Mouse (Mus musculus) forebrain, embryonic 14.5 days (tissue): ENCODE measurements around the gene Tmem120b. TPM values are rescaled to one million over a fixed set of nuclear protein-coding genes. Genes with fewer than 3 reads are reported as not detected.

Experiments used
- ATAC-seq: fragments of 200-750 bp; cut with Nextera tagmentation; 2 replicates; pipeline ENCODE4 v1.8.0; 2017; ENCODE audit warnings: mild to moderate bottlenecking, moderate library complexity
- DNase-seq: peaks from one replicate; pipeline ENCODE4 v3.0.0-alpha.2; 2015; ENCODE audit warnings: low spot score
- H3K27ac ChIP-seq: fragments of 300-500 bp; sonication (generic); 2 replicates; pipeline ENCODE4 v1.5.1; 2014; ENCODE audit warnings: low read depth, mild to moderate bottlenecking, control low read depth, low read length, moderate library complexity
- H3K27me3 ChIP-seq: fragments of 300-500 bp; sonication (generic); replicated peaks from 2 replicates; pipeline ENCODE4 v1.6.1; 2014; ENCODE audit warnings: low read length, control low read depth, mixed read lengths; ENCODE audit not compliant: control insufficient read depth, insufficient read depth
- H3K36me3 ChIP-seq: fragments of 300-500 bp; sonication (generic); 2 replicates; pipeline ENCODE4 v1.6.1; 2014; ENCODE audit warnings: low read length, control low read depth; ENCODE audit not compliant: control insufficient read depth, insufficient read depth
- H3K4me1 ChIP-seq: fragments of 300-500 bp; sonication (generic); 2 replicates; pipeline ENCODE4 v1.6.1; 2014; ENCODE audit warnings: antibody characterized with exemption, low read length, control low read depth; ENCODE audit not compliant: control insufficient read depth, insufficient read depth
- H3K4me2 ChIP-seq: fragments of 300-500 bp; sonication (generic); 2 replicates; pipeline ENCODE4 v1.6.1; 2014; ENCODE audit warnings: mild to moderate bottlenecking, control low read depth, low read length
- H3K4me3 ChIP-seq: fragments of 300-500 bp; sonication (generic); 2 replicates; pipeline ENCODE4 v1.5.1; 2014; ENCODE audit warnings: low read depth, low read length, control low read depth
- H3K9ac ChIP-seq: fragments of 300-500 bp; sonication (generic); 2 replicates; pipeline ENCODE4 v1.6.1; 2014; ENCODE audit warnings: mild to moderate bottlenecking, low read length, control low read depth, moderate library complexity
- H3K9me3 ChIP-seq: fragments of 300-500 bp; sonication (generic); replicated peaks from 2 replicates; pipeline ENCODE4 v1.6.1; 2016; ENCODE audit warnings: low read length, control low read depth, mixed read lengths; ENCODE audit not compliant: control insufficient read depth
- WGBS: fragments of 180-500 bp; shearing (Covaris S2); extraction: QIAGEN DNeasy Blood & Tissue Kit; methylation state at CpG from one replicate; pipeline ENCODE4 v1.1.7; 2014; 5-methylcytosine and 5-hydroxymethylcytosine counted together
- polyA plus RNA-seq: library from polyadenylated mRNA; unstranded; fragments of >200 nt; fragmentation: Nextera tagmentation; extraction: Ambion mirVana; gene quantifications from 2 replicates; pipeline ENCODE4 v1.2.1, GENCODE M21; 2014

The Tmem120b gene
- polyA plus RNA-seq, 1 experiment from 2014 or later = 8.1 TPM

DNA sequence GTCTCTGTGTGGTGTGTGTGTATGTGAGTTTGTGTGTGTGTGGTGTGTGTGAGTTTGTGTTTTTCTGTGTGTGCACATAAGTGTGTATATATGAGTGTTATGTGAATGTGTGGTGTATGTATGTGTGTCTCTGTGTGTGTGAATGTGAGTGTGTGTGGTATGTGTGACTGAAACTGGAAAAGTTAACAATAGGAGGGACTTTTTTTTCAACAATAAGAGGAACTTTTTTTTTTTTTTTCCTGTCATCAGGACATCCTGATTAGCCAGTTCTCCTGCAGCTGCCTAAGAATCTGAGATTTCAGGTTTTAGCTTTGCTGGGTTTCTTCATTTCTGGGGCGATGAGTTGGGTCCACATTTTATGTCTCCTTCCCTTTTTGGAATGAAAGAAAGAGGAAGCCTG is 11.4 kb downstream of the Tmem120b start:
- Histone ChIP-seq H3K27me3 (no peaks in the 10 kb centered on the region), H3K4me2 (no peak overlapping the region), H3K36me3 (no peaks in the 10 kb centered on the region), H3K9ac (no peak overlapping the region), H3K9me3 (no peaks in the 10 kb centered on the region), H3K4me1 (peaks cover 16% of the 10 kb centered on the region), H3K27ac (no peak overlapping the region), H3K4me3 (no peak overlapping the region)
- ATAC-seq (no peak), DNase-seq (no peak)
- 77% methylated on average over 1 of the region's 1 CpGs for WGBS

DNA sequence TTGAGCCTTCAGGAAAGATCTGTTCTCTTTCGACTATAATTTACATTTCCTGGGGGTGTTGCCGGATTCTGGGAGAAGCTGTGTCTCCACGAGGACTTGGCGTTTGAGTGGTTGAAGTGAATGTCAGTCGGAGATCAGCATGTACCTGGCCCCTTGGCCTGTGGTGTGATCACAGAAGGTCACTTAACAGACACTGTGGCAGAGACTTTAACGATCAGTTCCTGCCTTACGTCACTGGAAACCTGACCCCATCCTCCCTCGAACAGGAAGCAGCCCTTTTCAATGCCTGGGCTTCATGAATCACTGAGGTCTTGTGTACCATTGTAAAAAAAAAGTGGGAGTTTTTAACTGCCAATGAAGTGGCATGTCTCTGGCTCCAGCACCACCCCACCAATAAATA is 11.8 kb downstream of the Tmem120b start:
- ATAC-seq = no peak
- Histone ChIP-seq H3K36me3 (no peaks in the 10 kb centered on the region), H3K4me1 (peaks cover 16% of the 10 kb centered on the region), H3K4me3 (no peak overlapping the region), H3K27ac (no peak overlapping the region), H3K27me3 (no peaks in the 10 kb centered on the region), H3K4me2 (no peak overlapping the region), H3K9ac (no peak overlapping the region), H3K9me3 (no peaks in the 10 kb centered on the region)
- WGBS = 92% methylated on average over 8 of the region's 8 CpGs
- no peak for DNase-seq

DNA sequence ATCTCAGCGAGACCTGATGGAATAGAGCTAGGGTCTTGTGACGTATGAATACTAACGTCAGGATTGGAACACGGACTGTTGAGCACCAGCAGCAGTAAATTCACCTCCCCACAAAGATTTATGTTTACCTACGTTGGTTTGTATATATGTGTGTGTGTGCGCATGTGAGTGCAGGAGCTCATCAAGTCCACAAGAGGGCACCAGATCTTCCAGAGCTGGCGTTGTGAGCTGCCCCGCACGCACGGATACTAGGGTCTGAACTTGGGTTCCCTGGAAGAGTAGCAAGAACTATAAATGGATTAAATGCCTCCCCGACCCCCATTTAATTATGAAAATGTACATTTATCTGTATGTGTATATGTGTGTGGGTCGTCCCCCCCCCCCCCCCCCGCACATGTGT is 12.3 kb downstream of the Tmem120b start:
- Histone ChIP-seq H3K27ac (no peak overlapping the region), H3K9me3 (no peaks in the 10 kb centered on the region), H3K27me3 (no peaks in the 10 kb centered on the region), H3K4me3 (no peak overlapping the region), H3K36me3 (no peaks in the 10 kb centered on the region), H3K4me1 (peaks cover 16% of the 10 kb centered on the region), H3K9ac (no peak overlapping the region), H3K4me2 (no peak overlapping the region)
- ATAC-seq (no peak), DNase-seq (no peak)
- 97% methylated on average over 12 of the region's 13 CpGs for WGBS

DNA sequence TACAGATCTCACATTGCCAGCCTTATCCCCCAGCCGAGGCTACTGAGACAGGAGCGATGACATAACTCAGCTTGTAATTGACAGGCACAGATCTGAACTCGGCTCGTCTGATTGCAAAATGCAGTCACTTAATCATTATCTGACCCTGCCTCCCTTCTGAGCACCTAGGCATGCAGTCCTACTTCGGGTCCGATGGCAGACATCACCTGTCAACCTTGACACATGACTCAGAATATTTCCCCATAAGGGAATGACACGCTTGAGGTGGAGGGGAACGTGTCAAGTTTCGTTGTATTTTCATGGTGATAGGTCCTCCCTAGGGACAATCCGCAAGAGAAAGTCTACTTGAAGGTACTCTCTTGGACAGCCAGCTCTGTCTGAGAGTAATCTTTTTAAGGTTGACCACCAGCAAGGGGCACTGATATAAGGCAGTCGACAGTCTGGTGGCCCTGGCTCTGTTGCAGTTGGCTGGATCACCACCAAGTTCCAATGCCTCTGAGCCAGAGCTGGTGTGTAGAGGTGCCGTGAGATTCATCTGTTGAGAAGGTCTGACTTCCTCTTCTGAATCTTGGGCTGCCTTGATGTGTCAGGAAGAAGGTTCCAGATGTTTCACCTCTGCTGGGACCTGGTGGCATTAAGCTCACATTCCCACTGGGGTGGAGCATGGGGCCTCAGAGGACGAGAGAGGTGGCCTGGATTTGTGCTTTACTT is 15.3 kb downstream of the Tmem120b start:
- Histone ChIP-seq H3K36me3 (no peaks in the 10 kb centered on the region), H3K9ac (no peak overlapping the region), H3K4me1 (no peaks in the 10 kb centered on the region), H3K27ac (no peak overlapping the region), H3K9me3 (no peaks in the 10 kb centered on the region), H3K4me2 (no peak overlapping the region), H3K27me3 (no peaks in the 10 kb centered on the region), H3K4me3 (no peak overlapping the region)
- WGBS = 80% methylated on average over 13 of the region's 13 CpGs
- ATAC-seq = no peak
- DNase-seq = no peak

DNA sequence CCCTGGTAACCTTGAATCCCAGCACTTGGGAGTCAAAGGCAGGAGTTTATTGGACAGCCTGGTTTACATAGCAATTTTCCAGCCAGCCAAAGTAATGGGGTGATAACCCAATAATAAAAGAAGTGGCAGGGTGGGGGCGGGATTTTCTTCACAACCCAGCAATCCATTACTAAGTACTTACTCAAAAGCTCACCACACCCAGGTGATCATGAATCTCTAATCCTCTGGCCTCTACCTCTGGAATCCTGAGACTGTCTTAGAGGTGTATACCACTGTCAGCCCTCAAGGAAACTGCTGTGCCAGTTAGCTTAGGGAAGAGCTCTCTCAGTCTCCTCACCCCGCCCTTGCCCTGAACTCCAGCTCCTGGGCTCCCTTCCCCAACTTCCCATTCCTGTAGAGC is 18.3 kb downstream of the Tmem120b start:
- Histone ChIP-seq H3K9me3 (no peaks in the 10 kb centered on the region), H3K27ac (no peak overlapping the region), H3K36me3 (no peaks in the 10 kb centered on the region), H3K9ac (no peak overlapping the region), H3K4me3 (no peak overlapping the region), H3K4me1 (no peaks in the 10 kb centered on the region), H3K4me2 (no peak overlapping the region), H3K27me3 (no peaks in the 10 kb centered on the region)
- ATAC-seq = no peak
- WGBS = 79% methylated on average over 2 of the region's 2 CpGs
- DNase-seq = no peak

DNA sequence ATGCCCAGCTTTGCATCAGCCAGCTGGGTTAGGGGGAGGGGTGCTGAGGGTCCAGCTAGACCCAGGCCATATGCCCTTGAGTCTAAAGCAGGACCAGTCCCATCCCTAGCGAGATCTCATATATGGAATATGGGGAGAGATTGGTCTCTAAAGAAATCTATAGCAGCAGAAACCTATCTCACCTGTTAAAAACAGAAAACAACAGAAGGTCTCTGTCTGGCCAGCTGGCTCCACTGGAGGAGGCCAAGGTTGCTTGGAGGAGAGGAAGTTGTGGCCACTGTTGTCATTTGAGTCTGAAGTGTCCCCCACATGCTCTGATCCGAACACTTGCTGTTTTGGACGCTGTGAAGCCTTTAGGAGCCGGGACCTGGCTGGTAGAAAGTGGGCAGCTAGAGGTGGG is 20.6 kb downstream of the Tmem120b start:
- no peak overlapping the region for H3K9ac ChIP-seq
- no peak overlapping the region for H3K4me3 ChIP-seq
- no peak overlapping the region for H3K4me2 ChIP-seq
- H3K27me3 ChIP-seq = no peaks in the 10 kb centered on the region
- DNase-seq (no peak), ATAC-seq (no peak)
- H3K9me3 ChIP-seq = no peaks in the 10 kb centered on the region
- H3K27ac ChIP-seq = no peak overlapping the region
- WGBS = 94% methylated on average over 4 of the region's 4 CpGs
- no peaks in the 10 kb centered on the region for H3K4me1 ChIP-seq
- H3K36me3 ChIP-seq = no peaks in the 10 kb centered on the region

DNA sequence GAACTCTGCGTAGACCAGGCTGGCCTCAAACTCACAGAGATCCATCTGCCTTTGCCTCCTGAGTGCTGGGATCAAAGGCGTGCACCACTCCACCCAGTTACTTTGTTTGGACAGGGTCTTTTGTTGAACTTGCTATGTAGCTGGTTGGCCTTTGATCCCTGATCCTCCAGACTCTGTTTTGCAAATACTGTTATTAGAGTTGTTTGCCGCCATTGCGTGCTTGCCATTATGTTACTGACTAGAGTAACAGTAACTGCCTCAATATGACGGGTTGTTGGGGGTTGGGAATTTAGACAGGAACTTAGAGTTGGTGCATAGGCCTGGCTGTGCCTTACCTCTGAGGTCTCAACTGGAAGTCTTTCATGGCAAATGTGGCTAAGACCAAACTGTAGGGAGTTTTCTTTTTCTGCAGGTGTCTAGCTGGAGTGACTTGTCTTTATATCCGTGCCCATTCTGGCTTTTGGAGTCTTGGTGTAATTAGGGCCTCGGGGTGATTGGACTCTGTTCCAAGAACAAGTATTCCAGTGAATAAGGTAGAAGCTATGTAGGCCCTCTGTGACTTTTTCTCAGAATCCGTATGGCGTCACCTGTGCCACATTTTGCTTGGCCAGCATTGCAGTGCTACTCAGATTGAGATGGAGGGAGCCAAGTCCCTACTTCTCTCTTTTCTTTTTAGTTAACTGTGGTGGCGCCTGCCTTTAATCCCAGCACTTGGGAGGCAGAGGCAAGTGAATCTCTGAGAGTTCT is 22.5 kb downstream of the Tmem120b start:
- DNase-seq (no peak), ATAC-seq (no peak)
- no peak overlapping the region for H3K9ac ChIP-seq
- no peak overlapping the region for H3K4me2 ChIP-seq
- H3K36me3 ChIP-seq = no peaks in the 10 kb centered on the region
- no peaks in the 10 kb centered on the region for H3K9me3 ChIP-seq
- H3K4me3 ChIP-seq = no peak overlapping the region
- WGBS = 90% methylated on average over 10 of the region's 10 CpGs
- H3K27me3 ChIP-seq = no peaks in the 10 kb centered on the region
- no peaks in the 10 kb centered on the region for H3K4me1 ChIP-seq
- no peak overlapping the region for H3K27ac ChIP-seq

DNA sequence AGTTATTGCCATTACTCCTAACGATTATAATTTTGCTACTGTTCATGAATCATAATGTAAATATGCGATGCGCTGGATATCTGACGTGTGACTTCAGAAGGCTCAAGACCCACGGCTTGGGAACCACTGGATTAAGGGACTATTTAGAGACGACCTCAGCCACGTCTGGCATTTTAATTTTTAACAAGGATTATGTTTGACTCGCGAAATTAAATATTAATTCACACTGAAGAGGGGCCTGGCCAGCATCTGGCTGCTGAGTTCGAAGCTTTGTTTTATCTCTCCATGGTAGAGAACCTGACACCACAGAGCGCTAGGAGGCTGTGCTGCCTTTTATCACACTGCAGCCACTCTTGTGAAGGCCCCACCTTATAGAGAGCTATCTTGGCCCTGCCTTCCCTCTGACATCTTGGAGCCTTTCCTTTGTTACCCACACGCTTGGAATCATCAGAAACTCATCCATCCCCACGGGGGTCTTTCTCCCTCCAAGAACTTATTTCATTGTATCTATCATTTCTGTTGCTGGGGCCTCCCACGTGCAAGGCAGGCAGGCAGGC is 24.9 kb downstream of the Tmem120b start:
- no peak overlapping the region for H3K9ac ChIP-seq
- no peak for ATAC-seq
- H3K4me1 ChIP-seq = no peaks in the 10 kb centered on the region
- no peaks in the 10 kb centered on the region for H3K27me3 ChIP-seq
- no peaks in the 10 kb centered on the region for H3K9me3 ChIP-seq
- no peak overlapping the region for H3K27ac ChIP-seq
- no peak overlapping the region for H3K4me3 ChIP-seq
- WGBS = 87% methylated on average over 14 of the region's 14 CpGs
- no peaks in the 10 kb centered on the region for H3K36me3 ChIP-seq
- H3K4me2 ChIP-seq = no peak overlapping the region
- DNase-seq = no peak
